Mouse (Mus musculus): ENCODE measurements at regions not wholly inside any gene's neighbourhood (a gene's known extent, or its start where the extent isn't known, plus 50 kb on each side); places are given as distances from the start of the nearest gene placed in this dataset.

DNA sequence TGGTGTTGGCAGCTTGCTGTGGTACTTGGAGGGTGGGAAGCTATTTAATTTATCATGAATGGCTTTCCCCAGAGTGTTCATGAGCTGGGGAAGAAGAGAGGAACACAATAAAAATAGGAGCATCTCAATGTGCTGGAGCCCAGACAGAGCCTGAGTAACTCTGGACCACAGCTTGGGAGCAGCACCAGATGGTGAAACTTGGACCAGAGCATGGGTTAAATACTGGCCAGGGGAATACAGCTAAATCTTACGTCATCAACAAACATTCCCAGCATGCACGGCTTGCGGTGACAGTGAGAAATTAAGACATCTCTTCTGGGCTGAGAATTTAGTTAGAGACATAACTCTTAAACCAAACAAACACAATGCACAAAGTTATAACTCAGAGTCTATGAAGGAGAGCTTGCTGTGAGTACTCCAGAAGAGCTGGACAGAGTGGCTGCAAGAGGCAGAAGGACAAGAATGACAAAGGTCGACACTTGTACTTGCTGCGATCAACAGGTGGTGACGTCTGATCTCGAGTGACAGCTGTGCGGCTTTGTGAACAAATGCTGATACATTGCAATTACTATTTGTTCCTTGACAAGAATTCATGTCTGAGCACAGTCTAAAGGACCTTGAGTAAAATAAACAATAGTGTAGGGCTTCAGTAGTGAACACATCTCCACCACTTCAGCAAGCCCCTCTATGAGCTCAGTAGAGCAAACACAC is 140.1 kb upstream of the Eci2 start:
- TF ChIP-seq CTCF (IDR thresholded peaks at IDR 0.05; ENCODE audit: low read depth, low read length) (no peak), POLR2A (IDR thresholded peaks at IDR 0.05; ENCODE audit: extremely low read depth, insufficient read depth, low read length) (no peak)
